Mouse (Mus musculus): ENCODE measurements around the gene Grm4. TPM values are rescaled to one million over a fixed set of nuclear protein-coding genes. Genes with fewer than 3 reads are reported as not detected.

The Grm4 gene
- polyA plus RNA-seq, 1 experiment, result not detected

DNA sequence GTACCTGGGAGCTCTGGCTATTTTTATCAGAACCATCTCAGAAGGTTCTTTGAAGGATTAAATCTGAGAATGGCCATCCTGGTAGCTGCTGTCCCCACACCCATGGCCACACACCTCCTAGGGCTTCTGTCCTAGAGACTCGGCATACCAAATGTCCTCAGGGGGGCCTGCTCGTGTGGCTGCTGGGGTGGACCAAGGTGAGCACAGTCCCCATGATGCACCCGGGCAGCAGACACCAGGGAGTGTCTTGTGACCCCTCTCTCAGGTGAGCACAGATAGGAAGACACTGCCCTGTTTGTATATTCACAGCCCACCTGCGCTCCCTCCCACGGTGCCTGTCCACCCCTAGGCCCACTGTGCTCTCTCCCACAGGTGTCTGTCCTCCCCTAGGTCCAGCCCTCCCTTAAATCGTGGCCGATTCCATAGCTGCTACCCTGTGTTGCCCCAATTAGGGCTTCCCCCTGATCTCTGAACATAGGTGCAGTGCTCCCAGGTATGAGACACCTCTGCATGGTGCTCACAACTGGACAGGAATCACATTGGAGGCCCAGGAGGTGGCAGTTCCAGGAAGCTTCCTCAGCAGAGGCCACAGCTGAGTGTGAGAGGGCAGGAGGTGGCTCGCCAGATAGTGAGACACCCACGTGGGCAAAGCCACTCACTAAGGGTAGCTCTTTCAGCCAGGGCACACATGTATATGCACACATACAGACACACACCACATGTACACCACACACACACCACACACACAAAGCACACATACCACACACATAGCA is 66.0 kb downstream of the Grm4 start:
- no peak overlapping the region for H3K4me3 ChIP-seq (replicated peaks)
- H3K27me3 ChIP-seq (replicated peaks), result peaks cover 73% of the 10 kb centered on the region
- H3K4me1 ChIP-seq, result no peaks in the 10 kb centered on the region; the same call in 1 of the 2 replicates
- no peaks in the 10 kb centered on the region for H3K9me3 ChIP-seq
- TF ChIP-seq FLI1 (IDR thresholded peaks at IDR 0.05; ENCODE audit: low read length) (no peak), GATA1 (IDR thresholded peaks at IDR 0.05; ENCODE audit: borderline replicate concordance, low read length) (no peak)
- no peaks in the 10 kb centered on the region for H3K36me3 ChIP-seq (replicated peaks; ENCODE audit: low read length)

DNA sequence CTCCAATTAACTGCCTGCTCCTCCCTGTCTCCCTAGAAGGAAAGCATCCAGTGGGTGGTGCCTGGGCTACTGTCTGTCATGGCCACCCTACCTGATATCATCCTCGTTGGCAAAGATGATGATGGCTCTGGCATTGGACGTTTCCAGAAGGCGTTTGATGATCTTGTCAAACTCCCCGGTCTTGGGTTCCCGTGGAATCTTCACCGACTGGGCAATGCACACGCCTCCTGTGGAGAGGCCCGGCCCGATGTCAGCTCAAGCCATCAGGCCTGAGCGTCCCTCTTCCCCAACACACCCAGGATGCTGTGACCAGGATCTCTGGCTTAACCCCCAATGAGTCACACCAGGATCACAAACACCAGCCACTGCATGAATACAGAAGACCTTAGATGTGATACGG is 66.8 kb downstream of the Grm4 start:
- no peak for TF ChIP-seq GATA1 (IDR thresholded peaks at IDR 0.05; ENCODE audit: borderline replicate concordance, low read length)
- TF ChIP-seq FLI1 (IDR thresholded peaks at IDR 0.05; ENCODE audit: low read length), result no peak
- H3K27me3 ChIP-seq (replicated peaks), result peaks cover 72% of the 10 kb centered on the region
- H3K36me3 ChIP-seq (replicated peaks; ENCODE audit: low read length), result no peaks in the 10 kb centered on the region

DNA sequence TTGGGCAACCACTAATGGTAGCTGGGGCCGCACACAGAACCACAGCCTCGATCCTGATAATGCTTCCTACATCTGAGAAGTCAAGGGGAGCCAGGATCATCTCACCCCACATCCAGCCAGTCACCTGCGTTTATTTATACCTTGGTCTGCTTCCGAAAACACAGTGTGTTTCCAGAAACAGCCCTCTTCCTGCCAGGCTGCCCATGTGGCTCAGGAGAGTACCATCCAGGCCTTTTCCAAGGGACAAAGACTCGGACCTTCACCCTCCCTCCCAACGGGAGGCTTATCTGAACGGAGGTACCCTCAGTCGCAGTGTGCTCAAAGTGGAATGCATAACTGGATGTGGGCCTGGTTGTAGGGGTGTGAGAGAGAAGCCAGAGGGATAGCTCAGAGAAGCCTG is 68.2 kb downstream of the Grm4 start:
- Histone ChIP-seq H3K4me1 (no peaks in the 10 kb centered on the region; the same call in 1 of the 2 replicates), H3K9me3 (no peaks in the 10 kb centered on the region), H3K4me3 (replicated peaks) (no peak overlapping the region), H3K27me3 (replicated peaks) (peaks cover 72% of the 10 kb centered on the region), H3K36me3 (replicated peaks; ENCODE audit: low read length) (no peaks in the 10 kb centered on the region)
- no peak for TF ChIP-seq GATA1 (IDR thresholded peaks at IDR 0.05; ENCODE audit: borderline replicate concordance, low read length)
- no peak for TF ChIP-seq FLI1 (IDR thresholded peaks at IDR 0.05; ENCODE audit: low read length)

More for the DNA sequence above, 66.8 kb downstream of the Grm4 start:
- no peak overlapping the region for H3K4me3 ChIP-seq (replicated peaks)
- no peaks in the 10 kb centered on the region for H3K9me3 ChIP-seq
- H3K4me1 ChIP-seq, result no peaks in the 10 kb centered on the region; the same call in 1 of the 2 replicates

DNA sequence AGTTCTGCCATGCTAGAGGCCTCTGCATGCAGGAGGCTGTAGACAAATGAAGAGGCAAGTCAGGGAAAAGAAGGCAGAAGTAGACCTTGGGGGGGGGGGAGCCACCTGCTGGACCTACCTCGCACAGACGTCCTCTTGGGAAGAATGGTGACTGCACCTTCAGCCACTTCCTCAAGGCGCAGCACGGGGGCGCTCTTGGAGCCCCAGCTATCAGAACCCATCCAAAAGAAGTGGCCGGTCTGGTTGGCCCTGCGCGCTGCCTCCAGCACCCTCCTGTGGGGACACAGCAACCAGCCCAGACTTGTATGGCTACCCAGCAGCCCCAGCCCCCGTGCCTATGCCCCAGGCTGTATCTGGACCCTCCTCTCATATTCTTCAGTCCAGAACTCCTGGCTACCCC is 69.4 kb downstream of the Grm4 start:
- Histone ChIP-seq H3K27me3 (replicated peaks) (peaks cover 76% of the 10 kb centered on the region), H3K4me3 (replicated peaks) (no peak overlapping the region), H3K4me1 (no peaks in the 10 kb centered on the region; the same call in 1 of the 2 replicates), H3K36me3 (replicated peaks; ENCODE audit: low read length) (no peaks in the 10 kb centered on the region), H3K9me3 (no peaks in the 10 kb centered on the region)
- TF ChIP-seq GATA1 (IDR thresholded peaks at IDR 0.05; ENCODE audit: borderline replicate concordance, low read length) (no peak), FLI1 (IDR thresholded peaks at IDR 0.05; ENCODE audit: low read length) (no peak)

DNA sequence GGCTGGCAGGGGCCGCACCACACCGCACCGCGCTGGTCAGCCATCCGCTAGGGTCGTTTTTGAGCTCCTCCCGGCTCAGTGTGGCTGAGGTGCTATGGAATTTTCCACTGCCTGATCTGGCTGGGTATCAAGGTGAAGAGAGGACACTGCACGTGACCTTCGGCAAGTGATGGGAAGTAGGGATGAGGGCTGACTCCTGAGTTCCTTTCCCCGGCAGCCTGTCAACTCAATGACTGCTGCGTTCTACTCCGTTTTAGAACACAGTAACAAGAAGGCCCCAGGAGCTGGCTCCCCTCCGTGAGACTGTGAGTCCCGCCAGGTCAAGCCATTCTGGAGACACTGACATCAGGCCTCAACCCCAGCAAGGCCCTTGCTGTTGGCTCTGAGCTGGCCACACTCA is 70.0 kb downstream of the Grm4 start:
- Histone ChIP-seq H3K9me3 (no peaks in the 10 kb centered on the region), H3K4me1 (no peaks in the 10 kb centered on the region; the same call in 1 of the 2 replicates), H3K27me3 (replicated peaks) (peaks cover 75% of the 10 kb centered on the region), H3K4me3 (replicated peaks) (no peak overlapping the region), H3K36me3 (replicated peaks; ENCODE audit: low read length) (no peaks in the 10 kb centered on the region)
- TF ChIP-seq FLI1 (IDR thresholded peaks at IDR 0.05; ENCODE audit: low read length), result no peak
- TF ChIP-seq GATA1 (IDR thresholded peaks at IDR 0.05; ENCODE audit: borderline replicate concordance, low read length), result no peak

DNA sequence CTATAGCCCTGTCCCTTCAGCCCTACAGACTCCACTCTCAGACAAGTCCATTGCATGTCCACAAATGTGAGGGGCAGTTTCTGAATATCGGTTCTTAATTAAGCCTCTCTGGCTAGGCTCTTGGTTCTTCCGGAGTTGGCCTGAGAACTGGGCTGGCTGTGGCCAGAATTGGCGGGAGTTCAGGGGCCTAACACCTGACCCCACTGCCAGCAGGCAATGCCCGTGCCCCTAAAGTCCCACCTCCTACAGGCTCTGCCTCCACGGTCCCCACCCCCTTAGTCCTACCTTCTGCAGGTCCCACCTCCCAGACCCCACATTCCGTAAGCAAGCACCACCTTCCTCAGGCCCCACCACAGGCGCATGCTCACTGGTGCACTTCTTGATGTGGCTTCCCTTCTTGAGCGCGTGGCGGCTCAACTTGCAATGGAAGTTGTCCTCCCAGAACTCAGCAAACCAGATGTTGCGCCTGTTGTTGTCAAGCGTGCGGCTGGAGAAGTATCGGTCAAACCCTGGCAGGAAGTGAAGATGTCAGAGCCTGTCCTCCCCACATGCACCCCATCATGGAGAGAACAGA is 71.4 kb downstream of the Grm4 start:
- TF ChIP-seq GATA1 (IDR thresholded peaks at IDR 0.05; ENCODE audit: borderline replicate concordance, low read length) (no peak), FLI1 (IDR thresholded peaks at IDR 0.05; ENCODE audit: low read length) (no peak)
- Histone ChIP-seq H3K4me3 (replicated peaks) (no peak overlapping the region), H3K4me1 (no peaks in the 10 kb centered on the region), H3K36me3 (replicated peaks; ENCODE audit: low read length) (no peaks in the 10 kb centered on the region), H3K9me3 (no peaks in the 10 kb centered on the region), H3K27me3 (replicated peaks) (peaks cover 77% of the 10 kb centered on the region)

DNA sequence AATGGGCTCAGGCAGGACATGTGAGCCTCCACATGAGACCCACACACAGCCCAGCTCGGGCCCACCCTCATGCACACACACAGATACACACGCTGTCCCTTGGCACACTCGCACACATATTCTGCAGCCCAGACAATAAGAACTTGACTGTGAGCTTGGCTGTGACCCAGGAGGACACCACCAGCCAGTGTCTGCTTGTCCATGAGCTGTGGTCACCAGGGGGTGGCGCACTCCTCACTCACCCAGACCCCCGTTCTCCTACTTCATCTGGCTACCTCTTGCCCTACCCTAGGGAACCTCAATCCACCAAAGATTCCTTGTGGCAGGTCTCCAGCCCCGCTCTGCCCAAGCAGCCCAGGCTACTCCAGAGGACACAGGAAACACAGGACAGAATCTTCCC is 72.5 kb downstream of the Grm4 start:
- TF ChIP-seq FLI1 (IDR thresholded peaks at IDR 0.05; ENCODE audit: low read length) (no peak), GATA1 (IDR thresholded peaks at IDR 0.05; ENCODE audit: borderline replicate concordance, low read length) (no peak)
- H3K9me3 ChIP-seq, result no peaks in the 10 kb centered on the region
- peak overlapping the region; percentile 13 for H3K4me3 ChIP-seq (replicated peaks)
- H3K27me3 ChIP-seq (replicated peaks), result peaks cover 79% of the 10 kb centered on the region
- H3K36me3 ChIP-seq (replicated peaks; ENCODE audit: low read length), result no peaks in the 10 kb centered on the region
- H3K4me1 ChIP-seq, result no peaks in the 10 kb centered on the region

DNA sequence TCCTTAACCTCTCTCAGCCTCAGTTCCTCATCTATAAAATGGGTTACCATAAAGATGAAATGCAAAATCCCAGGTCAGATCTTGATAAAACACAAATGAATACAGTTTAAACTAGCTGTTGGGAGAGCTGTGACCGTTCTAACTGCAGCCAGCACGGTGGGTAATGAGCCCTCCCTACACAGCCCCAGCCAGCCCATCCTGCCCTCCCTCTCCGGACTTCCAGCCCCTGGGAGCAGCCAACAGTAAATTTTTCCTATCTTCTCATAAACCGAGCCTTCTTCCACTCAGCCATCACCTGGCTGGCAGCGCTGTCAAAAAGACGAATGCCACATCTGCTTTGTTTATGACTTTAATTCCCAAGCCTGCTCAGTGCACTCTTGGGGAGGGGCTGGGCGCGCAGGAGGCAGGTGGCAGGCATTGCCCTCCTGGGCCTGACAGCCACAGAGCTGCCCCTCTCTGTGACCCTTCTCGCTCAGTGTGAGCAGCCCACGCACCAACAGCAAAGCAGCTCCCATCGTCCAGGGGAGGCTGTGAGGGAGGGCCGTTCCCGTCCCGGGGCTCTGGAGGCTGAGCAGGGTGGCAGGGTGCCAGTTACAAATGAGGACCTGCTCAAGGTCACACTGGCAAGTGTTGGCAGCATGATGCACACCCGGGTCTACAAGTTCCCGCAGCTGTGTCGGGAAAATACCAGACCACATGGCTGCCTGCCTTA is 75.7 kb downstream of the Grm4 start:
- Histone ChIP-seq H3K4me3 (replicated peaks) (no peak overlapping the region), H3K36me3 (replicated peaks; ENCODE audit: low read length) (no peaks in the 10 kb centered on the region), H3K4me1 (no peaks in the 10 kb centered on the region), H3K27me3 (replicated peaks) (peaks cover 78% of the 10 kb centered on the region), H3K9me3 (no peaks in the 10 kb centered on the region)
- TF ChIP-seq GATA1 (IDR thresholded peaks at IDR 0.05; ENCODE audit: borderline replicate concordance, low read length) (no peak), FLI1 (IDR thresholded peaks at IDR 0.05; ENCODE audit: low read length) (no peak)

DNA sequence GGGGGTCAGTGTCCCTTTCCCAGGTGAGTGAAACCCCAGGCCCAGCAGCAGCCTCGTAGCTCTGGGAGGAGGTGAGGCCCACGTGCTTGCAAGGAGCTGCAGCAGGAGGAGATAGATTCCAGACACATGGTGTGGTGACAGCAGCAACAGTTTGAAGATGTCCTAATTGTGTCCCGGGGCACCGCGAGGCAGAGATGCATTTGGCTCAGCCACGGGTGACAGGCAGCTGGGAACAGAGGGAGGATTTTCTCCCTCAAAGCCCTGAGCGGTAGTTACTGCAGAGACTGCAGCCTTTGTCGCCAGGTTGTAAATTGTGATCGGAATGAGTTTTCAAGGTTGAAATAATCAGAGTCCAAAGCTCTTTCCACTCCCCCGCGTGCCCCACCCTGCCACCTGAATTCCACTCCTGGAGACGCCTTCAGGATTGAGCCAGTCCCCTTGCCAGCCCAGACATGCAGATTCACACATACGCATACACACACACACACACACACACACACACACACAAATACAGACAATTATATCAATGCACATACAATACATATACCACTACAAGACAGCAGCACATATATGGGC is 78.6 kb downstream of the Grm4 start:
- no peak for TF ChIP-seq FLI1 (IDR thresholded peaks at IDR 0.05; ENCODE audit: low read length)
- no peak for TF ChIP-seq GATA1 (IDR thresholded peaks at IDR 0.05; ENCODE audit: borderline replicate concordance, low read length)
- Histone ChIP-seq H3K4me3 (replicated peaks) (no peak overlapping the region), H3K27me3 (replicated peaks) (peaks cover 80% of the 10 kb centered on the region), H3K36me3 (replicated peaks; ENCODE audit: low read length) (no peaks in the 10 kb centered on the region), H3K9me3 (no peaks in the 10 kb centered on the region), H3K4me1 (no peaks in the 10 kb centered on the region)
